Mouse (Mus musculus) neural tube, embryonic 12.5 days (tissue): ENCODE results near the gene Atxn7l3. TPM values are rescaled to one million over a fixed set of nuclear protein-coding genes. Genes with fewer than 3 reads are reported as not detected.
"Not testable (repeated sequence)": the region's sequence is repeated elsewhere in the genome, so short reads cannot be mapped to it uniquely, and the experiment has no call there.

Source experiments
- ATAC-seq: fragments of 200-750 bp; cut with Nextera tagmentation; 2 replicates; pipeline ENCODE4 v1.8.0; 2017; ENCODE audit warnings: low read depth, mild to moderate bottlenecking, moderate TSS enrichment, moderate library complexity; ENCODE audit not compliant: low FRiP score
- H3K27ac ChIP-seq: fragments of 300-500 bp; sonication (generic); 2 replicates; pipeline ENCODE4 v1.5.1; 2016
- H3K27me3 ChIP-seq: fragments of 300-500 bp; sonication (generic); replicated peaks from 2 replicates; pipeline ENCODE4 v1.6.1; 2016; ENCODE audit warnings: mild to moderate bottlenecking
- H3K36me3 ChIP-seq: fragments of 300-500 bp; sonication (generic); 2 replicates; pipeline ENCODE4 v1.6.1; 2016; ENCODE audit warnings: mild to moderate bottlenecking
- H3K4me1 ChIP-seq: fragments of 300-500 bp; sonication (generic); 2 replicates; pipeline ENCODE4 v1.6.1; 2016
- H3K4me2 ChIP-seq: fragments of 300-500 bp; sonication (generic); replicated peaks from 2 replicates; pipeline ENCODE4 v1.6.1; 2016; ENCODE audit warnings: mild to moderate bottlenecking
- H3K4me3 ChIP-seq: fragments of 300-500 bp; sonication (generic); 2 replicates; pipeline ENCODE4 v1.5.1; 2016
- H3K9ac ChIP-seq: fragments of 300-500 bp; sonication (generic); 2 replicates; pipeline ENCODE4 v1.6.1; 2016; ENCODE audit warnings: mild to moderate bottlenecking
- H3K9me3 ChIP-seq: fragments of 300-500 bp; sonication (generic); 2 replicates; pipeline ENCODE4 v1.6.1; 2016; ENCODE audit warnings: mild to moderate bottlenecking
- WGBS: fragments of 180-500 bp; shearing (Covaris S2); methylation state at CpG from one replicate; pipeline ENCODE4 v1.1.7; 2016; 5-methylcytosine and 5-hydroxymethylcytosine counted together
- polyA plus RNA-seq: library from polyadenylated mRNA; unstranded; fragments of >200 nt; fragmentation: Nextera tagmentation; extraction: Ambion mirVana; gene quantifications from 2 replicates; pipeline ENCODE4 v1.2.1, GENCODE M21; 2016

Gene Atxn7l3
- polyA plus RNA-seq, 1 experiment from 2014 or later = 27.6 TPM

GRCm38 (mm10) chr11:102288913-102289312 lies 7.5 kb downstream of the Atxn7l3 start:
- 81% methylated on average over 2 of the region's 2 CpGs for WGBS
- no peaks in the 10 kb centered on the region for H3K9me3 ChIP-seq
- no peaks in the 10 kb centered on the region for H3K27me3 ChIP-seq
- H3K4me1 ChIP-seq = peaks cover 17% of the 10 kb centered on the region
- H3K9ac ChIP-seq = no peak overlapping the region
- no peak overlapping the region for H3K4me2 ChIP-seq
- ATAC-seq = no peak
- H3K36me3 ChIP-seq = peaks cover 61% of the 10 kb centered on the region
- no peak overlapping the region for H3K4me3 ChIP-seq
- no peak overlapping the region for H3K27ac ChIP-seq

- Histone ChIP-seq H3K9ac (no peak overlapping the region), H3K27me3 (no peaks in the 10 kb centered on the region), H3K36me3 (peaks cover 55% of the 10 kb centered on the region), H3K4me3 (no peak overlapping the region), H3K4me2 (no peak overlapping the region), H3K4me1 (peaks cover 17% of the 10 kb centered on the region), H3K9me3 (no peaks in the 10 kb centered on the region), H3K27ac (no peak overlapping the region)
- ATAC-seq = no peak
- WGBS = 87% methylated on average over 8 of the region's 8 CpGs
Measured at GRCm38 (mm10) chr11:102288027-102288804, 8.2 kb downstream of the Atxn7l3 start.

DNA sequence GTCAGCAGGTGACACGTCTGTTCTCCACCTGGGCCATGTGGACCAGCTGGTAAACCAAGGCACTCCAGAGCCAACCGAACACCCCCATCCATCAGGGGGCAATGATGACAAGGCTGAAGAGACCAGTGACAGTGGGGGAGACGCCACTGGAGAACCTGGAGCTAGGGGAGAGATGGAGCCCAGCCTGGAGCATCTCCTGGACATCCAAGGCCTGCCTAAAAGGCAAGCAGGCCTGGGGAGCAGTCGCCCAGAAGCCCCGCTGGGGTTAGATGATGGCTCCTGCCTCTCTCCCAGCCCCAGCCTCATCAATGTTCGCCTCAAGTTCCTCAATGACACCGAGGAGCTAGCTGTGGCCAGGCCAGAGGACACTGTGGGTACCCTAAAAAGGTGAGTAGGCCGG lies 8.9 kb downstream of the Atxn7l3 start:
- H3K4me3 ChIP-seq = no peak overlapping the region
- WGBS = 91% methylated on average over 8 of the region's 8 CpGs
- no peak overlapping the region for H3K27ac ChIP-seq
- H3K27me3 ChIP-seq = no peaks in the 10 kb centered on the region
- H3K9ac ChIP-seq = no peak overlapping the region
- no peak overlapping the region for H3K4me2 ChIP-seq
- H3K36me3 ChIP-seq = peaks cover 48% of the 10 kb centered on the region
- H3K9me3 ChIP-seq = no peaks in the 10 kb centered on the region
- H3K4me1 ChIP-seq = peaks cover 17% of the 10 kb centered on the region
- ATAC-seq = no peak

GRCm38 (mm10) chr11:102285095-102285834 lies 11.2 kb downstream of the Atxn7l3 start:
- H3K36me3 ChIP-seq = peaks cover 25% of the 10 kb centered on the region
- H3K9me3 ChIP-seq = no peaks in the 10 kb centered on the region
- H3K9ac ChIP-seq = peak overlapping the region; percentile 83
- peak overlapping the region; percentile 80 for H3K4me3 ChIP-seq
- ATAC-seq = peak; percentile 78
- WGBS = 5% methylated on average over 31 of the region's 31 CpGs
- no peak overlapping the region for H3K27ac ChIP-seq
- H3K4me1 ChIP-seq = peaks cover 17% of the 10 kb centered on the region
- H3K27me3 ChIP-seq = no peaks in the 10 kb centered on the region
- H3K4me2 ChIP-seq = peak overlapping the region; percentile 79

- no peak within 1 kb of the TSS for H3K27ac ChIP-seq
- peak; percentile 88 for ATAC-seq
- no peaks in the 10 kb centered on the region for H3K27me3 ChIP-seq
- peak within 1 kb of the TSS; percentile 79 for H3K4me2 ChIP-seq
- under 1% methylated on average over 32 of the region's 32 CpGs for WGBS
- H3K4me1 ChIP-seq = peaks cover 15% of the 10 kb centered on the region
- peaks cover 20% of the 10 kb centered on the region for H3K36me3 ChIP-seq
- peak within 1 kb of the TSS; percentile 80 for H3K4me3 ChIP-seq
- H3K9ac ChIP-seq = peak within 1 kb of the TSS; percentile 83
- H3K9me3 ChIP-seq = no peaks in the 10 kb centered on the region
Measured at GRCm38 (mm10) chr11:102284501-102285094, 11.8 kb downstream of the Atxn7l3 start, which contains the start of gene Tmub2. Gene Tmub2 (plus strand): TSS chr11:102284931.

GRCm38 (mm10) chr11:102283922-102284321 lies 12.5 kb downstream of the Atxn7l3 start:
- no peak for ATAC-seq
- Histone ChIP-seq H3K27ac (no peak overlapping the region), H3K36me3 (peaks cover 16% of the 10 kb centered on the region), H3K4me1 (peaks cover 13% of the 10 kb centered on the region), H3K4me3 (no peak overlapping the region), H3K9ac (no peak overlapping the region), H3K4me2 (peak overlapping the region; percentile 79), H3K9me3 (no peaks in the 10 kb centered on the region), H3K27me3 (no peaks in the 10 kb centered on the region)
- 88% methylated on average over 6 of the region's 6 CpGs for WGBS

- H3K9ac ChIP-seq, H3K4me2 ChIP-seq, ATAC-seq, H3K4me3 ChIP-seq, H3K4me1 ChIP-seq, H3K9me3 ChIP-seq, H3K36me3 ChIP-seq, H3K27ac ChIP-seq, H3K27me3 ChIP-seq: not testable (repeated sequence)
- WGBS = 74% methylated on average over 6 of the region's 6 CpGs
Measured at GRCm38 (mm10) chr11:102280267-102280666, 16.2 kb downstream of the Atxn7l3 start.

- WGBS = 95% methylated on average over 3 of the region's 3 CpGs
- H3K27me3 ChIP-seq = peaks cover 5% of the 10 kb centered on the region
- no peaks in the 10 kb centered on the region for H3K36me3 ChIP-seq
- no peaks in the 10 kb centered on the region for H3K9me3 ChIP-seq
- no peak overlapping the region for H3K4me2 ChIP-seq
- H3K4me1 ChIP-seq = peaks cover 9% of the 10 kb centered on the region
- no peak overlapping the region for H3K9ac ChIP-seq
- no peak overlapping the region for H3K4me3 ChIP-seq
- ATAC-seq = no peak
- H3K27ac ChIP-seq = no peak overlapping the region
Measured at GRCm38 (mm10) chr11:102279595-102279994, 16.8 kb downstream of the Atxn7l3 start.

DNA sequence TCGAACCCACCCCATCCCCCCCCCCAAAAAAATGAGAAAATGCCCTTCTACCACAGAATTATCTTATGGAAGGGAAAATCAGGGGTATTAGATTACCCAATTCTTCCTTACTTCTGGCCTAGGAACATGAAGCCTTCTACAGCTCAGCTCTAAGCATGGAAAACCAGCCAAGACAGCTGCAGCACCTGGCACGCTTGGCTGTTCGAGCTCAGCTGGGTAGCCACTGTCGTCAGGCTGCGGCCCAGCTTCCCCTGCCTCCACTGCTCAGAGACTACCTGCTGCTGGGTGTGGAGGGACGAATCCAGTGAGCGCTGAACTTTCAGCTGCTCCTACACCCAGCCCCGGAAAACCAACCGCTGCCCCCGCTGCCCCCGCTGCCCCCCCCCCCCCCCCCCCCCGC lies 18.7 kb downstream of the Atxn7l3 start:
- Histone ChIP-seq H3K27me3 (peaks cover 5% of the 10 kb centered on the region), H3K36me3 (no peaks in the 10 kb centered on the region), H3K4me2 (no peak overlapping the region), H3K4me3 (no peak overlapping the region), H3K9ac (no peak overlapping the region), H3K27ac (no peak overlapping the region), H3K9me3 (no peaks in the 10 kb centered on the region), H3K4me1 (peaks cover 9% of the 10 kb centered on the region)
- no peak for ATAC-seq
- 68% methylated on average over 8 of the region's 12 CpGs for WGBS

GRCm38 (mm10) chr11:102276411-102276915 lies 20.0 kb downstream of the Atxn7l3 start:
- Histone ChIP-seq H3K4me1 (peaks cover 9% of the 10 kb centered on the region), H3K9ac (peak overlapping the region; percentile 43), H3K4me3 (peak overlapping the region; percentile 33), H3K36me3 (no peaks in the 10 kb centered on the region), H3K9me3 (no peaks in the 10 kb centered on the region), H3K4me2 (peak overlapping the region; percentile 79), H3K27me3 (peaks cover 5% of the 10 kb centered on the region), H3K27ac (no peak overlapping the region)
- WGBS = 2% methylated on average over 33 of the region's 33 CpGs
- peak; percentile 37; the same call in 1 of the 2 replicates for ATAC-seq

DNA sequence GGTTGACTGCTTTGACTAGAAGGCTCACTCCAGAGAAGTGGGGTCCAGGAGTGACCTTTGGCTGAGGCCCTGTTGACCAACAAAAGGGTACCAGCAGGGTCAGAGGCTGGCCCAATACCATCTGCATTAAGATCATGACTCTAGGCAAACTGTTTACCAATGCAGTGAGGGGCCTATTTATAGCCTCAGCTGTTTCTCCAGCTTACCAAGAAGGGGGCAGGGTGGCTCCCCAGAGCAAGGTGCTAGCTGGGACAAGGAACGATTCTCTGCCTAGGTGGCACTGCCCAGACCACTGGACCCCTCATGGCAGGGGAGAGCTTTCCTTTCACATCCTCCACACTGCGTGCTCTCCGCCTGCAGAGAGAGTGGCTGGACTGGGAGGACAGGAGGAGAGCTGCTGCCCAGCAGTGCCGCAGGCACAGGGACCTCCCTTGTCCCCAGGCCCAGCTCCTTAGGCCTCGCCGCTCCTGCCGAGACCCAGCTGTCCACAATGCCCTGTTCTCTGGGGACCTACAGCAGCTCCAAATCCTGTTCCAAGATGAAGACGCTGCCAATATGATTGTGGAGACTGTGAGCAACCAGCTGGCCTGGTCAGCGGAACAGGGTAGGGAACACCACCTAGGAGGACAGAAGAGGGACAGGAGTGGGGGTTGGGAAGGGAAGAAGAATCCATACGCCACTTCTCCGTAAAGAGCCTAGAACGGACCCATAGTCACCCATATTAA lies 27.7 kb downstream of the Atxn7l3 start, which contains the start of gene Asb16:
Gene Asb16, plus strand, starts transcription at position 224 of the 725 bp plus-strand sequence.
- Histone ChIP-seq H3K27me3 (no peaks in the 10 kb centered on the region), H3K4me3 (no peak within 1 kb of the TSS), H3K9ac (no peak within 1 kb of the TSS), H3K4me1 (peaks cover 4% of the 10 kb centered on the region; the same call in 1 of the 2 replicates), H3K9me3 (no peaks in the 10 kb centered on the region), H3K4me2 (no peak within 1 kb of the TSS), H3K36me3 (peaks cover 3% of the 10 kb centered on the region; the same call in 1 of the 2 replicates), H3K27ac (no peak within 1 kb of the TSS)
- 84% methylated on average over 12 of the region's 12 CpGs for WGBS
- ATAC-seq = no peak
